Mouse (Mus musculus) bone marrow macrophage, adult 2 months (primary cell): ENCODE measurements at regions not wholly inside any gene's neighbourhood (a gene's known extent, or its start where the extent isn't known, plus 50 kb on each side); places are given as distances from the start of the nearest gene placed in this dataset.

ENCODE experiments used
- H3K27ac ChIP-seq: 2 replicates; pipeline ENCODE4 v1.5.1; 2012; ENCODE audit warnings: low read depth, low read length; ENCODE audit not compliant: insufficient read depth
- H3K4me1 ChIP-seq: 2 replicates; pipeline ENCODE4 v1.6.1; 2012; ENCODE audit warnings: low read length; ENCODE audit not compliant: control insufficient read depth, insufficient read depth
- H3K4me3 ChIP-seq: 2 replicates; pipeline ENCODE4 v1.5.1; 2012; ENCODE audit warnings: mild to moderate bottlenecking, low read length, moderate library complexity; ENCODE audit not compliant: insufficient read depth
- CTCF ChIP-seq: IDR thresholded peaks from 2 replicates; pipeline ENCODE4 v1.5.1; 2012; ENCODE audit warnings: low read depth, mild to moderate bottlenecking, low read length, moderate library complexity
- POLR2A ChIP-seq: IDR thresholded peaks from 2 replicates; pipeline ENCODE4 v1.6.1; 2012; ENCODE audit warnings: mild to moderate bottlenecking, low read depth, low read length, borderline replicate concordance

DNA sequence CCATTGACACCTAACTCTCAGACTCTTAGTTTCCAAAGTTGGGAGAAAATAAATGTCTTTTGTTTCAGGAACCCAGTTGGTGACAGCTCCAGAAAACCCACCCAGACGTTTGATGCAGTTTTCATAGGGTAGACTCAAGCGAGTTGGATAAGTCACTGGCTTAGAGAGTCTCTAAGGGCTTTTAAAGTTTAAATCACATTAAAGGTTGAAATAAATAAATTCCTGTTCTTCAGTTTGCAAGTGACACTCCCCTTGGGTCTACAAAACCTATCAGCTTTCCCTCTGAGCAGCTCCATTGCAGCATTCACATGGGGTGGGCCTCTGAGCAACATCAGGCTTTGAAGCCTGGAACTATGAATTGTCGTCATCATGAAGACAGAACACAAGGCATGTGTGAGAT lies 69.9 kb upstream of the Gdf10 start:
- no peaks in the 10 kb centered on the region for H3K4me1 ChIP-seq
- no peak overlapping the region for H3K4me3 ChIP-seq
- TF ChIP-seq POLR2A = no peak
- TF ChIP-seq CTCF = no peak
- no peak overlapping the region for H3K27ac ChIP-seq

DNA sequence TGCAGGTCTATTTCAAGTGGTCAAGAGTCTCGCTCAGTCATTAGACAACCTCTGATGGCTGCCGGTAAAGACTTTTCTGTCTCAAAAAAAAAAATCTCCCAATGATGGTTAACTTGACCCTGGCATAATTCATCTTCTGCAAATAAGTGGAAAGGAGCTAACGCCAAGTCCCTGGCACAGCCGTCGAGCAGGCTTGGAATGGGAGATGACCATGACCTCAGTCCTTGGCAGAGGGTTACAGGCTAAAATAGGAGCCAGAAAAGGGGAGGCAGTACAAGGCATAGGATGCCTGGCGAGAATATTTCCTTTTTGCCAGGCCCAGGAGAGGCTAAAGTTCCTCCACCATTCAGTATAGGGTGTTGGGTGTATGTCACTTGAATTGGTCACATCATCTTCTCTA lies 69.2 kb upstream of the Gdf10 start:
- no peaks in the 10 kb centered on the region for H3K4me1 ChIP-seq
- H3K27ac ChIP-seq = no peak overlapping the region
- no peak for TF ChIP-seq POLR2A
- no peak for TF ChIP-seq CTCF
- H3K4me3 ChIP-seq = no peak overlapping the region

DNA sequence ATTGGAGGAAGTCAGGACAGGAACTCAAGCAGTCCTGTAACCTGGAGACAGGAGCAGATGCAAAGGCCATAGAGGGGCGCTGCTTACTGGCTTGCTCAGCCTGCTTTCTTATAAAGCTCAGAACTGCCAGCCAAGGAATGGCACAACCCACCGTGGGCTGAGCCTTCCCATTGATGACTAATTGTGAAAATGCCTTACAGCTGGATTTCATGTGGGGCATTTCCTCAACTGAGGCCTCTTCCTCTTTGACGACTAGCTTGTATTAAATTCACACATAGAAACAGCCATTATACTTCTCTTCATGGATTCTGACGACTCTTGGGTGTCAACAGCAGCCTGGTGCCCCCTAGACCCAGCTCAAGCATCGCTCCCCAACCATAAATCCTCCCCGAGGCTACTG lies 66.4 kb upstream of the Gdf10 start:
- Histone ChIP-seq H3K4me3 (no peak overlapping the region), H3K4me1 (no peaks in the 10 kb centered on the region), H3K27ac (no peak overlapping the region)
- TF ChIP-seq CTCF = no peak
- no peak for TF ChIP-seq POLR2A

DNA sequence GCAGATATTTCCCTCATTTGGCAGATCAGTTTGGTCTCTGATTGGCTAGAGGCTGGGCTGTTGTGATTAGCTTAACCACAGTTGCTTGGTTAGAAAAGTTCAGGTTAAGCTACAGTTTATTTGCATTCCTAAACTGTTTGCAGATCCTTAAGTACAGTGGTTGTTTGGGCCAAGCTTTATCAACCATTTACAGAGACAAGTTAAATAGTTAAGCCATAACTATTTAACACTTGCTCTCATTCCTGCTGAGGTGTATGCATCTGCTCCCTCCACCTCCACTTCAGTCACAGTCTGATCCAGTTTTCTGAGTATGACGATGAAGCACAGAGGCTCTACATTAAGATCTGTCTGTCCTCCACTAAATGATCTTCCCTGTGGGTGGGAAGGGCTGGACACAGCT lies 58.6 kb upstream of the Gdf10 start:
- TF ChIP-seq CTCF (no peak), POLR2A (no peak)
- no peak overlapping the region for H3K4me3 ChIP-seq
- no peak overlapping the region for H3K27ac ChIP-seq
- H3K4me1 ChIP-seq = no peaks in the 10 kb centered on the region

DNA sequence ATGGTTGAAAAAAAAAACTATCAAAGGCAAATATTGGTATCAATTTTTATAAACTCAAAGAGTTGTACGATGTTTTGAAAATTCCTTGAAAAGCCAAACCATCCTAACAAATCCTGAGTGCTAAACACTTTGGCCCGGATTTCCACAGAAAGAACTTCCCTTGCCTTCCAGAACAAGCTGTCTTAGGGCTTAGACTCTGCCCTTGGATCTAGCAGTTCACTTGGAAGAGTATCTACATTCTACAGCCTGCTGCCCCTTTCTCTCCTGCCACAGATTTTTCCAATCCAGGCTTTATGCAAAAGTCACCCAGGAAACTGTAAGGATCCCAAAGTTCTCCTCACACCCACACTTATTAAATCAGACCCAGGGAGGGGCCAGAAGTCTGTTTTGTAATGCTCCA lies 57.6 kb upstream of the Gdf10 start:
- no peak overlapping the region for H3K4me3 ChIP-seq
- TF ChIP-seq CTCF (no peak), POLR2A (no peak)
- H3K4me1 ChIP-seq = no peaks in the 10 kb centered on the region
- no peak overlapping the region for H3K27ac ChIP-seq

DNA sequence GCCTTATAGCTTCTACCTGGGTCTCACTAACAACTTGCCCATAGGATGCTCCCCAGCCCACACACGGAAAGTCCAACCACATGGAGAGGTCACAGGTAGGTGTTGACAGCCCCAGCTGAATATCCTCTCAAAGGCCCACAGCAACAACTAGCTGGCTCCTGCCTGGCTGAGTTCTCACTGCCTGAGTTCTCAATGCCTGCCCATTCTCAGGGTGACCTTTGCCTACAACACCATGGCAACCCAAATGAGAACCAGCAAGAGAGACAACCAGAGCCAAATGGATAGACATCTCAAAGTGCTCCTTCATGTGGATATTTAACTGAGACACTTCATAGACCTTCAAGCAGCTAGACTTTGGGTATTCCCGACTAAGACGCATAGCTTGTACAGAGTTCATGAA lies 55.7 kb upstream of the Gdf10 start:
- TF ChIP-seq POLR2A (no peak), CTCF (no peak)
- Histone ChIP-seq H3K27ac (no peak overlapping the region), H3K4me3 (no peak overlapping the region), H3K4me1 (no peaks in the 10 kb centered on the region)
